Mouse (Mus musculus): ENCODE data around the gene Ncoa3.

Gene Ncoa3

GRCm38 (mm10) chr2:166098292-166098933, 106.0 kb downstream of the Ncoa3 start:
- in situ Hi-C loops (cut with MseI, MboI): loop anchor here in 1 of 2 experiments (10.0 kb wide), 1 partner anchor 466 kb away; no protein-coding TSS in a partner anchor

- in situ Hi-C loops (cut with MseI, MboI): no loop called here
These were observed 108.2 kb downstream of the Ncoa3 start for GRCm38 (mm10) chr2:166100309-166101262.

GRCm38 (mm10) chr2:166102893-166103292, 110.5 kb downstream of the Ncoa3 start:
- in situ Hi-C loops (cut with MseI, MboI): no loop called here

- in situ Hi-C loops (cut with MseI, MboI): no loop called here
These were observed 113.5 kb downstream of the Ncoa3 start for GRCm38 (mm10) chr2:166105911-166106310.

GRCm38 (mm10) chr2:166106631-166107030, 114.2 kb downstream of the Ncoa3 start:
- in situ Hi-C loops (cut with MseI, MboI): no loop called here

- in situ Hi-C loops (cut with MseI, MboI): no loop called here
These were observed 115.5 kb downstream of the Ncoa3 start for GRCm38 (mm10) chr2:166107911-166108310.

- in situ Hi-C loops (cut with MseI, MboI): no loop called here
These were observed 115.9 kb downstream of the Ncoa3 start for GRCm38 (mm10) chr2:166108326-166108725.

GRCm38 (mm10) chr2:166110764-166111163, 118.3 kb downstream of the Ncoa3 start:
- in situ Hi-C loops (cut with MseI, MboI): no loop called here

- in situ Hi-C loops (cut with MseI, MboI): no loop called here
These were observed 118.8 kb downstream of the Ncoa3 start for GRCm38 (mm10) chr2:166111238-166111637.

- in situ Hi-C loops (cut with MseI, MboI): no loop called here
These were observed 119.4 kb downstream of the Ncoa3 start for GRCm38 (mm10) chr2:166111831-166112250.

GRCm38 (mm10) chr2:166112986-166113385, 120.5 kb downstream of the Ncoa3 start:
- in situ Hi-C loops (cut with MseI, MboI): no loop called here

- in situ Hi-C loops (cut with MseI, MboI): no loop called here
These were observed 123.3 kb downstream of the Ncoa3 start for GRCm38 (mm10) chr2:166115571-166116277.

- in situ Hi-C loops (cut with MseI, MboI): no loop called here
These were observed 123.8 kb downstream of the Ncoa3 start for GRCm38 (mm10) chr2:166116278-166116608.

GRCm38 (mm10) chr2:166116704-166117103, 124.3 kb downstream of the Ncoa3 start:
- in situ Hi-C loops (cut with MseI, MboI): no loop called here

- in situ Hi-C loops (cut with MseI, MboI): no loop called here
These were observed 127.6 kb downstream of the Ncoa3 start for GRCm38 (mm10) chr2:166119992-166120391.

- in situ Hi-C loops (cut with MseI, MboI): no loop called here
These were observed 129.4 kb downstream of the Ncoa3 start for GRCm38 (mm10) chr2:166121681-166122355.

GRCm38 (mm10) chr2:166122781-166123180, 130.3 kb downstream of the Ncoa3 start:
- in situ Hi-C loops (cut with MseI, MboI): no loop called here

All from mouse trophoblast stem cell (cell line).